Mouse (Mus musculus): ENCODE measurements around the gene Arl9. TPM values are rescaled to one million over a fixed set of nuclear protein-coding genes. Genes with fewer than 3 reads are reported as not detected.
A peak's percentile ranks its signal among the peaks of the same experiment; 100 is the strongest.

Arl9 gene
- not detected for total RNA-seq (2021)
- not detected in 2 replicates for polyA plus RNA-seq (2012; rRNA removed)
- long read RNA-seq: 0 reads

- Histone ChIP-seq H3K79me2 (replicated peaks; ENCODE audit: control insufficient read depth, insufficient read depth, low read length) (no peaks in the 10 kb centered on the region), H3K27ac (no peak within 1 kb of the TSS), H3K4me1 (ENCODE audit: control insufficient read depth, insufficient read depth, low read length) (no peaks in the 10 kb centered on the region), H3K36me3 (ENCODE audit: control insufficient read depth, insufficient read depth, low read length) (no peaks in the 10 kb centered on the region; the same call in 1 of the 2 replicates), H3K9ac (ENCODE audit: low read depth, low read length) (no peak within 1 kb of the TSS), H3K27me3 (ENCODE audit: control insufficient read depth, insufficient read depth, low read length) (no peaks in the 10 kb centered on the region; the same call in 1 of the 2 replicates), H3K4me3 (no peak within 1 kb of the TSS)
- TF ChIP-seq EP300 (IDR thresholded peaks at IDR 0.05; ENCODE audit: insufficient read depth, low read depth, low read length): no peak
- no peak for TF ChIP-seq CTCF (IDR thresholded peaks at IDR 0.05)
- TF ChIP-seq POLR2A (IDR thresholded peaks at IDR 0.05; ENCODE audit: insufficient read depth, low read depth, low read length): no peak
- DNase-seq: no peak
- intact Hi-C loops (cut with DNase I): no loop called here
- WGBS: 90% methylated on average over 6 of the region's 6 CpGs
These were observed at the start of gene Arl9 for GRCm38 (mm10) chr5:77004051-77004821. Gene Arl9, plus strand, starts transcription at chr5:77004055.

- intact Hi-C loops (cut with DNase I): no loop called here
- peaks cover 10% of the 10 kb centered on the region for H3K4me1 ChIP-seq (ENCODE audit: control insufficient read depth, insufficient read depth, low read length)
- DNase-seq: no peak
- no peaks in the 10 kb centered on the region for H3K27me3 ChIP-seq (ENCODE audit: control insufficient read depth, insufficient read depth, low read length)
- no peak overlapping the region for H3K9ac ChIP-seq (ENCODE audit: low read depth, low read length)
- TF ChIP-seq POLR2A (IDR thresholded peaks at IDR 0.05; ENCODE audit: insufficient read depth, low read depth, low read length) (no peak), CTCF (IDR thresholded peaks at IDR 0.05) (no peak), EP300 (IDR thresholded peaks at IDR 0.05; ENCODE audit: insufficient read depth, low read depth, low read length) (no peak)
- H3K4me3 ChIP-seq: no peak overlapping the region
- H3K36me3 ChIP-seq (ENCODE audit: control insufficient read depth, insufficient read depth, low read length): peaks cover 25% of the 10 kb centered on the region
- H3K27ac ChIP-seq: no peak overlapping the region
- H3K79me2 ChIP-seq (replicated peaks; ENCODE audit: control insufficient read depth, insufficient read depth, low read length): peaks cover 2% of the 10 kb centered on the region
- 47% methylated on average over 6 of the region's 6 CpGs for WGBS
These were observed 49.5 kb upstream of the Arl9 start for GRCm38 (mm10) chr5:76954271-76954900.

GRCm38 (mm10) chr5:76955474-76955873 is 48.4 kb upstream of the Arl9 start:
- H3K27ac ChIP-seq: no peak overlapping the region
- peaks cover 2% of the 10 kb centered on the region for H3K79me2 ChIP-seq (replicated peaks; ENCODE audit: control insufficient read depth, insufficient read depth, low read length)
- H3K27me3 ChIP-seq (ENCODE audit: control insufficient read depth, insufficient read depth, low read length): no peaks in the 10 kb centered on the region
- DNase-seq: no peak
- TF ChIP-seq EP300 (IDR thresholded peaks at IDR 0.05; ENCODE audit: insufficient read depth, low read depth, low read length) (no peak), POLR2A (IDR thresholded peaks at IDR 0.05; ENCODE audit: insufficient read depth, low read depth, low read length) (no peak)
- no peak overlapping the region for H3K9ac ChIP-seq (ENCODE audit: low read depth, low read length)
- peaks cover 27% of the 10 kb centered on the region for H3K36me3 ChIP-seq (ENCODE audit: control insufficient read depth, insufficient read depth, low read length)
- intact Hi-C loops (cut with DNase I): no loop called here
- H3K4me3 ChIP-seq: no peak overlapping the region
- peaks cover 10% of the 10 kb centered on the region for H3K4me1 ChIP-seq (ENCODE audit: control insufficient read depth, insufficient read depth, low read length)
- WGBS: 55% methylated on average over 4 of the region's 4 CpGs

GRCm38 (mm10) chr5:76957954-76958353 is 45.9 kb upstream of the Arl9 start:
- Histone ChIP-seq H3K36me3 (ENCODE audit: control insufficient read depth, insufficient read depth, low read length) (peaks cover 28% of the 10 kb centered on the region), H3K4me1 (ENCODE audit: control insufficient read depth, insufficient read depth, low read length) (peaks cover 8% of the 10 kb centered on the region), H3K4me3 (no peak overlapping the region), H3K27ac (no peak overlapping the region), H3K9ac (ENCODE audit: low read depth, low read length) (no peak overlapping the region), H3K79me2 (replicated peaks; ENCODE audit: control insufficient read depth, insufficient read depth, low read length) (peaks cover 2% of the 10 kb centered on the region), H3K27me3 (ENCODE audit: control insufficient read depth, insufficient read depth, low read length) (no peaks in the 10 kb centered on the region)
- WGBS: 94% methylated on average over 1 of the region's 1 CpGs
- TF ChIP-seq CTCF (IDR thresholded peaks at IDR 0.05) (peak; percentile 41), EP300 (IDR thresholded peaks at IDR 0.05; ENCODE audit: insufficient read depth, low read depth, low read length) (no peak)
- DNase-seq: no peak
- intact Hi-C loops (cut with DNase I): no loop called here

GRCm38 (mm10) chr5:76959587-76959986 is 44.3 kb upstream of the Arl9 start:
- Histone ChIP-seq H3K27me3 (ENCODE audit: control insufficient read depth, insufficient read depth, low read length) (no peaks in the 10 kb centered on the region), H3K27ac (no peak overlapping the region), H3K4me3 (no peak overlapping the region), H3K36me3 (ENCODE audit: control insufficient read depth, insufficient read depth, low read length) (peaks cover 24% of the 10 kb centered on the region), H3K9ac (ENCODE audit: low read depth, low read length) (no peak overlapping the region), H3K79me2 (replicated peaks; ENCODE audit: control insufficient read depth, insufficient read depth, low read length) (peaks cover 2% of the 10 kb centered on the region), H3K4me1 (ENCODE audit: control insufficient read depth, insufficient read depth, low read length) (peaks cover 4% of the 10 kb centered on the region; the same call in 1 of the 2 replicates)
- intact Hi-C loops (cut with DNase I): no loop called here
- no peak for DNase-seq
- TF ChIP-seq POLR2A (IDR thresholded peaks at IDR 0.05; ENCODE audit: insufficient read depth, low read depth, low read length) (no peak), EP300 (IDR thresholded peaks at IDR 0.05; ENCODE audit: insufficient read depth, low read depth, low read length) (no peak), CTCF (IDR thresholded peaks at IDR 0.05) (no peak)
- 74% methylated on average over 5 of the region's 5 CpGs for WGBS

- no peaks in the 10 kb centered on the region for H3K4me1 ChIP-seq (ENCODE audit: control insufficient read depth, insufficient read depth, low read length)
- no peak for TF ChIP-seq POLR2A (IDR thresholded peaks at IDR 0.05; ENCODE audit: insufficient read depth, low read depth, low read length)
- TF ChIP-seq EP300 (IDR thresholded peaks at IDR 0.05; ENCODE audit: insufficient read depth, low read depth, low read length): no peak
- no peak for TF ChIP-seq CTCF (IDR thresholded peaks at IDR 0.05)
- H3K36me3 ChIP-seq (ENCODE audit: control insufficient read depth, insufficient read depth, low read length): peaks cover 17% of the 10 kb centered on the region
- H3K4me3 ChIP-seq: no peak overlapping the region
- intact Hi-C loops (cut with DNase I): no loop called here
- DNase-seq: no peak
- no peak overlapping the region for H3K9ac ChIP-seq (ENCODE audit: low read depth, low read length)
- whole genome bisulfite sequencing: 73% methylated on average over 11 of the region's 11 CpGs
- no peak overlapping the region for H3K27ac ChIP-seq
- H3K27me3 ChIP-seq (ENCODE audit: control insufficient read depth, insufficient read depth, low read length): no peaks in the 10 kb centered on the region
- H3K79me2 ChIP-seq (replicated peaks; ENCODE audit: control insufficient read depth, insufficient read depth, low read length): no peaks in the 10 kb centered on the region
These were observed 41.3 kb upstream of the Arl9 start for GRCm38 (mm10) chr5:76962545-76962944.

Data from heart, adult 2 months (tissue).